16 mouse cellular contexts compared by ENCODE assay signal in genomic region chr2:29843231-29844105, GRCm38 (mm10). TPM values are rescaled to one million over a fixed set of nuclear protein-coding genes. Genes with fewer than 3 reads are reported as not detected.
DNase-seq lines count a peak whose midpoint lies in the region; ATAC-seq and TF ChIP-seq lines count a peak whose summit lies in the region.
"Had no signal": no experiment of that assay in that cellular context is flagged by ENCODE, and none has a peak within 500 bp of the region (broad histone marks: within the 10 kb centered on the region; RNA-seq: fewer than 3 reads in every experiment).

No protein-coding gene starts in this region.

- H3K36me3 ChIP-seq in hindbrain, embryonic 10.5 days = peaks cover 55% of the 10 kb centered on the region
- H3K36me3 ChIP-seq in hindbrain, embryonic 16.5 days (ENCODE audit: control insufficient read depth, insufficient read depth, low read length) = no peaks in the 10 kb centered on the region
- peaks cover 14% of the 10 kb centered on the region; the same call in 1 of the 2 replicates for H3K36me3 ChIP-seq in midbrain, embryonic 12.5 days
- peaks cover 54% of the 10 kb centered on the region for H3K36me3 ChIP-seq in intestine, postnatal 0 days (ENCODE audit: control insufficient read depth, insufficient read depth)

- 35% methylated on average over 9 of the region's 9 CpGs for WGBS in hindbrain, embryonic 10.5 days
- 19% methylated on average over 9 of the region's 9 CpGs for WGBS in hindbrain, embryonic 16.5 days
- 28% methylated on average over 9 of the region's 9 CpGs for WGBS in midbrain, embryonic 12.5 days
- WGBS in intestine, postnatal 0 days = 72% methylated on average over 9 of the region's 9 CpGs

- H3K4me1 ChIP-seq in hindbrain, embryonic 10.5 days (replicated peaks) = peaks cover 95% of the 10 kb centered on the region
- peaks cover 38% of the 10 kb centered on the region for H3K4me1 ChIP-seq in hindbrain, embryonic 16.5 days (ENCODE audit: control insufficient read depth, insufficient read depth, low read depth, low read length)
- H3K4me1 ChIP-seq in midbrain, embryonic 12.5 days = peaks cover 63% of the 10 kb centered on the region
- no peaks in the 10 kb centered on the region for H3K4me1 ChIP-seq in intestine, postnatal 0 days (replicated peaks; ENCODE audit: control insufficient read depth, insufficient read depth, low read length)

- ATAC-seq in hindbrain, embryonic 16.5 days = no peak
- ATAC-seq in midbrain, embryonic 12.5 days (ENCODE audit: low FRiP score, low read depth) = peak; percentile 41; the same call in 1 of the 2 replicates
- ATAC-seq in intestine, postnatal 0 days = no peak
- ATAC-seq: liver, postnatal 0 days; Patski had no signal

- peak overlapping the region; percentile 100 for H3K27ac ChIP-seq in hindbrain, embryonic 10.5 days
- no peak overlapping the region for H3K27ac ChIP-seq in hindbrain, embryonic 16.5 days (ENCODE audit: low read depth, low read length)
- peak overlapping the region; percentile 97 for H3K27ac ChIP-seq in midbrain, embryonic 12.5 days (replicated peaks)
- no peak overlapping the region for H3K27ac ChIP-seq in intestine, postnatal 0 days (ENCODE audit: low read depth, low read length)
- H3K27ac ChIP-seq: limb, embryonic 12.5 days had no signal

- peaks cover 55% of the 10 kb centered on the region for H3K27me3 ChIP-seq in hindbrain, embryonic 10.5 days (ENCODE audit: insufficient read depth, poor library complexity, severe bottlenecking)
- no peaks in the 10 kb centered on the region for H3K27me3 ChIP-seq in hindbrain, embryonic 16.5 days (replicated peaks; ENCODE audit: control insufficient read depth, insufficient read depth, low read length)
- peaks cover 15% of the 10 kb centered on the region; the same call in 1 of the 2 replicates for H3K27me3 ChIP-seq in midbrain, embryonic 12.5 days
- H3K27me3 ChIP-seq in intestine, postnatal 0 days (replicated peaks; ENCODE audit: control insufficient read depth, insufficient read depth, low read length) = no peaks in the 10 kb centered on the region
- H3K27me3 ChIP-seq: Patski had no signal

- no peak for TF ChIP-seq CTCF in intestine, postnatal 0 days (IDR thresholded peaks at IDR 0.05; ENCODE audit: low read depth)

- peak; percentile 79 for DNase-seq in hindbrain, embryonic 10.5 days (ENCODE audit: low spot score)
- DNase-seq in right cerebral cortex, adult 2 months (ENCODE audit: low spot score in 2 of 2) = peak; percentile 41 to 50
- no peak for DNase-seq in right cerebral cortex, postnatal 25 days
- peak; percentile 48 to 59 for DNase-seq in right cerebral cortex, postnatal 36 days (ENCODE audit: low spot score in 2 of 2)
- no peak for DNase-seq in natural killer cell, adult 2 months (ENCODE audit: low spot score in 2 of 2)
- DNase-seq: adrenal gland, adult 8-10 months; cerebellum, adult 9-10 months; heart, postnatal 14 days; kidney, adult 8-10 months; liver, postnatal 0 days; lung, postnatal 36 days had no signal

- peak overlapping the region; percentile 91 for H3K4me3 ChIP-seq in hindbrain, embryonic 10.5 days
- H3K4me3 ChIP-seq in hindbrain, embryonic 16.5 days (ENCODE audit: low read length) = no peak overlapping the region
- peak overlapping the region; percentile 69 for H3K4me3 ChIP-seq in midbrain, embryonic 12.5 days
- no peak overlapping the region for H3K4me3 ChIP-seq in intestine, postnatal 0 days (ENCODE audit: low read depth, low read length)
- H3K4me3 ChIP-seq: limb, embryonic 12.5 days had no signal

- no peak overlapping the region for H3K4me2 ChIP-seq in hindbrain, embryonic 16.5 days (ENCODE audit: low read length)
- peak overlapping the region; percentile 69 for H3K4me2 ChIP-seq in midbrain, embryonic 12.5 days (replicated peaks)
- no peak overlapping the region for H3K4me2 ChIP-seq in intestine, postnatal 0 days (replicated peaks; ENCODE audit: low read depth)
- H3K4me2 ChIP-seq: limb, embryonic 12.5 days had no signal

- no peak overlapping the region for H3K9ac ChIP-seq in hindbrain, embryonic 16.5 days (ENCODE audit: low read depth, low read length)
- H3K9ac ChIP-seq in midbrain, embryonic 12.5 days (replicated peaks) = peak overlapping the region; percentile 98
- H3K9ac ChIP-seq in intestine, postnatal 0 days (ENCODE audit: low read depth, low read length) = no peak overlapping the region
- H3K9ac ChIP-seq: limb, embryonic 12.5 days; liver, postnatal 0 days had no signal

- no peaks in the 10 kb centered on the region for H3K9me3 ChIP-seq in hindbrain, embryonic 10.5 days
- H3K9me3 ChIP-seq in hindbrain, embryonic 16.5 days (ENCODE audit: control insufficient read depth, low read length) = no peaks in the 10 kb centered on the region
- no peaks in the 10 kb centered on the region for H3K9me3 ChIP-seq in midbrain, embryonic 12.5 days
- H3K9me3 ChIP-seq in intestine, postnatal 0 days (ENCODE audit: control insufficient read depth) = no peaks in the 10 kb centered on the region
- H3K9me3 ChIP-seq: limb, embryonic 12.5 days had no signal

RNA-seq across cellular contexts. Expression of gene Urm1, which starts 23.6 kb away (rescaled TPM):
- polyA plus RNA-seq in hindbrain, embryonic 10.5 days (2016; fragmentation: Nextera tagmentation; extraction: Ambion mirVana) = 23.8 and 25.0 TPM in 2 replicates
- 27.4 and 31.4 TPM in 2 replicates for polyA plus RNA-seq in hindbrain, embryonic 16.5 days (2015; fragmentation: Nextera tagmentation; extraction: Ambion mirVana)
- 15.3 and 19.0 TPM in 2 replicates for polyA plus RNA-seq in midbrain, embryonic 12.5 days (2016; fragmentation: Nextera tagmentation; extraction: Ambion mirVana)
- 19.5 and 24.9 TPM in 2 replicates for polyA plus RNA-seq in intestine, postnatal 0 days (2015; fragmentation: Nextera tagmentation; extraction: Ambion mirVana)

RNA-seq across cellular contexts. Expression of gene Cercam, which starts 25.5 kb away (rescaled TPM):
- 49.1 and 56.2 TPM in 2 replicates for polyA plus RNA-seq in hindbrain, embryonic 10.5 days (2016; fragmentation: Nextera tagmentation; extraction: Ambion mirVana)
- 22.6 and 25.8 TPM in 2 replicates for polyA plus RNA-seq in hindbrain, embryonic 16.5 days (2015; fragmentation: Nextera tagmentation; extraction: Ambion mirVana)
- 22.3 and 22.6 TPM in 2 replicates for polyA plus RNA-seq in midbrain, embryonic 12.5 days (2016; fragmentation: Nextera tagmentation; extraction: Ambion mirVana)
- polyA plus RNA-seq in intestine, postnatal 0 days (2015; fragmentation: Nextera tagmentation; extraction: Ambion mirVana) = 9.5 and 10.6 TPM in 2 replicates

RNA-seq across cellular contexts. Expression of gene Slc27a4, which starts 41.0 kb away (rescaled TPM):
- polyA plus RNA-seq in hindbrain, embryonic 10.5 days (2016; fragmentation: Nextera tagmentation; extraction: Ambion mirVana) = 18.3 and 24.7 TPM in 2 replicates
- polyA plus RNA-seq in hindbrain, embryonic 16.5 days (2015; fragmentation: Nextera tagmentation; extraction: Ambion mirVana) = 45.9 and 47.9 TPM in 2 replicates
- 26.2 and 27.8 TPM in 2 replicates for polyA plus RNA-seq in midbrain, embryonic 12.5 days (2016; fragmentation: Nextera tagmentation; extraction: Ambion mirVana)
- 105 and 118 TPM in 2 replicates for polyA plus RNA-seq in intestine, postnatal 0 days (2015; fragmentation: Nextera tagmentation; extraction: Ambion mirVana)

RNA-seq across cellular contexts. Expression of gene Odf2, which starts 45.6 kb away (rescaled TPM):
- 111 and 114 TPM in 2 replicates for polyA plus RNA-seq in hindbrain, embryonic 10.5 days (2016; fragmentation: Nextera tagmentation; extraction: Ambion mirVana)
- 61.0 and 61.2 TPM in 2 replicates for polyA plus RNA-seq in hindbrain, embryonic 16.5 days (2015; fragmentation: Nextera tagmentation; extraction: Ambion mirVana)
- polyA plus RNA-seq in midbrain, embryonic 12.5 days (2016; fragmentation: Nextera tagmentation; extraction: Ambion mirVana) = 108 and 110 TPM in 2 replicates
- 15.7 and 17.0 TPM in 2 replicates for polyA plus RNA-seq in intestine, postnatal 0 days (2015; fragmentation: Nextera tagmentation; extraction: Ambion mirVana)

RNA-seq across cellular contexts. Expression of gene Trub2, which starts 55.2 kb away (rescaled TPM):
- polyA plus RNA-seq in hindbrain, embryonic 10.5 days (2016; fragmentation: Nextera tagmentation; extraction: Ambion mirVana) = 53.2 and 59.2 TPM in 2 replicates
- 32.5 and 34.2 TPM in 2 replicates for polyA plus RNA-seq in hindbrain, embryonic 16.5 days (2015; fragmentation: Nextera tagmentation; extraction: Ambion mirVana)
- polyA plus RNA-seq in midbrain, embryonic 12.5 days (2016; fragmentation: Nextera tagmentation; extraction: Ambion mirVana) = 47.1 and 50.3 TPM in 2 replicates
- 23.5 and 26.6 TPM in 2 replicates for polyA plus RNA-seq in intestine, postnatal 0 days (2015; fragmentation: Nextera tagmentation; extraction: Ambion mirVana)

Comparison
In these comparisons a context has a peak if more than half of its experiments do, and no peak if none do; other contexts are left out.
1. DNase-seq: peak in hindbrain, embryonic 10.5 days (single experiment), right cerebral cortex, adult 2 months (2 of 2) and right cerebral cortex, postnatal 36 days (2 of 2); none in right cerebral cortex, postnatal 25 days (single experiment) and natural killer cell, adult 2 months (0 of 2).
2. H3K27ac ChIP-seq: peak in hindbrain, embryonic 10.5 days (single experiment) and midbrain, embryonic 12.5 days (single experiment); none in hindbrain, embryonic 16.5 days (single experiment) and intestine, postnatal 0 days (single experiment).
3. H3K4me3 ChIP-seq: peak in hindbrain, embryonic 10.5 days (single experiment) and midbrain, embryonic 12.5 days (single experiment); none in hindbrain, embryonic 16.5 days (single experiment) and intestine, postnatal 0 days (single experiment).